Mouse (Mus musculus) MEL (cell line): ENCODE results near the gene Eif1. TPM values are rescaled to one million over a fixed set of nuclear protein-coding genes. Genes with fewer than 3 reads are reported as not detected.

ENCODE experiments used
- DNase-seq: peaks from one replicate; pipeline ENCODE4 v3.0.0; 2011; ENCODE audit warnings: low read depth, low spot score
- H3K27ac ChIP-seq: 2 replicates; pipeline ENCODE4 v1.5.1; 2012; ENCODE audit warnings: low read depth, mild to moderate bottlenecking, control low read depth, low read length, moderate library complexity; ENCODE audit not compliant: control insufficient read depth
- H3K27me3 ChIP-seq, 2 experiments: fragments of 150-350 bp in 1 of 2; sonication (generic) in 1 of 2; 2 replicates each; pipeline ENCODE4 v1.6.1; 2012; ENCODE audit warnings: low read length in 2 of 2, mild to moderate bottlenecking in 2 of 2, improper control_type of control experiment in 1 of 2, moderate library complexity in 1 of 2; ENCODE audit not compliant: insufficient read depth in 2 of 2, control insufficient read depth in 1 of 2
- H3K36me3 ChIP-seq, 2 experiments: 2 replicates each; pipeline ENCODE4 v1.6.1; 2012 to 2014; ENCODE audit warnings: low read length in 2 of 2, improper control_type of control experiment in 1 of 2, inconsistent platforms in 1 of 2, mild to moderate bottlenecking in 1 of 2; ENCODE audit not compliant: insufficient read depth in 2 of 2, control insufficient read depth in 1 of 2
- H3K4me1 ChIP-seq, 2 experiments: fragments of 150-350 bp in 1 of 2; sonication (generic) in 1 of 2; 2 replicates each; pipeline ENCODE4 v1.6.1; 2012; ENCODE audit warnings: low read length in 2 of 2, improper control_type of control experiment in 1 of 2, mild to moderate bottlenecking in 1 of 2; ENCODE audit not compliant: insufficient read depth in 2 of 2, control insufficient read depth in 1 of 2
- H3K4me3 ChIP-seq, 2 experiments: fragments of 150-350 bp in 1 of 2; sonication (generic) in 1 of 2; 2 replicates each; pipeline ENCODE4 v1.5.1; 2012; ENCODE audit warnings: low read depth in 2 of 2, low read length in 2 of 2, mild to moderate bottlenecking in 2 of 2, moderate library complexity in 2 of 2, control low read depth in 1 of 2, improper control_type of control experiment in 1 of 2; ENCODE audit not compliant: control insufficient read depth in 1 of 2, insufficient read depth in 1 of 2
- H3K79me2 ChIP-seq: 2 replicates; pipeline ENCODE4 v1.6.1; 2012; ENCODE audit warnings: mild to moderate bottlenecking, low read length, moderate library complexity; ENCODE audit not compliant: control insufficient read depth, poor library complexity, insufficient read depth
- H3K9ac ChIP-seq: 2 replicates; pipeline ENCODE4 v1.6.1; 2012; ENCODE audit warnings: low read depth, mild to moderate bottlenecking, control low read depth, low read length, moderate library complexity; ENCODE audit not compliant: control insufficient read depth, poor library complexity, severe bottlenecking
- H3K9me3 ChIP-seq: fragments of 150-350 bp; sonication (generic); replicated peaks from 2 replicates; pipeline ENCODE4 v1.6.1; 2012; ENCODE audit warnings: mild to moderate bottlenecking, low read length, improper control_type of control experiment, moderate library complexity; ENCODE audit not compliant: insufficient read depth
- CTCF ChIP-seq, 3 experiments: IDR thresholded peaks in 2 of 3; conservative IDR thresholded peaks in 1 of 3; 2 replicates each; pipeline ENCODE4 v1.5.1; 2011 to 2012; ENCODE audit warnings: low read length in 3 of 3, low read depth in 2 of 3, mild to moderate bottlenecking in 2 of 3, improper control_type of control experiment in 1 of 3, inconsistent platforms in 1 of 3, mixed read lengths in 1 of 3, moderate library complexity in 1 of 3; ENCODE audit not compliant: control insufficient read depth in 1 of 3, insufficient read depth in 1 of 3, poor library complexity in 1 of 3, severe bottlenecking in 1 of 3
- E2F4 ChIP-seq: IDR thresholded peaks from 2 replicates; pipeline ENCODE4 v1.6.1; 2011; ENCODE audit warnings: low read depth, low read length, improper control_type of control experiment, borderline replicate concordance
- ELF1 ChIP-seq: IDR thresholded peaks from 2 replicates; pipeline ENCODE4 v1.6.1; 2014; ENCODE audit warnings: low read depth, mild to moderate bottlenecking, inconsistent platforms, low read length, improper control_type of control experiment, moderate library complexity
- ETS1 ChIP-seq: IDR thresholded peaks from 2 replicates; pipeline ENCODE4 v1.6.1; 2012; ENCODE audit warnings: low read depth, mild to moderate bottlenecking, inconsistent platforms, low read length, improper control_type of control experiment, moderate library complexity
- GABPA ChIP-seq: IDR thresholded peaks from 2 replicates; pipeline ENCODE4 v1.6.1; 2012; ENCODE audit warnings: low read depth, mild to moderate bottlenecking, inconsistent platforms, low read length, improper control_type of control experiment, moderate library complexity
- HCFC1 ChIP-seq: IDR thresholded peaks from 2 replicates; pipeline ENCODE4 v1.6.1; 2012; ENCODE audit warnings: low read depth, mild to moderate bottlenecking, inconsistent platforms, low read length, improper control_type of control experiment, moderate library complexity
- KAT2A ChIP-seq: conservative IDR thresholded peaks from 2 replicates; pipeline ENCODE4 v1.6.1; 2012; ENCODE audit warnings: low read depth, low read length, improper control_type of control experiment, inconsistent platforms
- MAFK ChIP-seq: IDR thresholded peaks from 2 replicates; pipeline ENCODE4 v1.6.1; 2011; ENCODE audit warnings: low read depth, mild to moderate bottlenecking, low read length, improper control_type of control experiment, borderline replicate concordance
- MAX ChIP-seq: IDR thresholded peaks from 2 replicates; pipeline ENCODE4 v1.6.1; 2011; ENCODE audit warnings: low read length, improper control_type of control experiment
- MAZ ChIP-seq: IDR thresholded peaks from 2 replicates; pipeline ENCODE4 v1.6.1; 2012; ENCODE audit warnings: low read depth, mild to moderate bottlenecking, inconsistent platforms, low read length, improper control_type of control experiment
- POLR2AphosphoS5 ChIP-seq: IDR thresholded peaks from 2 replicates; pipeline ENCODE4 v1.6.1; 2012; ENCODE audit warnings: low read depth, borderline replicate concordance, mild to moderate bottlenecking, inconsistent platforms, low read length, moderate library complexity, mixed read lengths
- RAD21 ChIP-seq: IDR thresholded peaks from 2 replicates; pipeline ENCODE4 v1.6.1; 2011; ENCODE audit warnings: mild to moderate bottlenecking, low read depth, low read length, improper control_type of control experiment
- RCOR1 ChIP-seq: IDR thresholded peaks from 2 replicates; pipeline ENCODE4 v1.6.1; 2012; ENCODE audit warnings: low read depth, mild to moderate bottlenecking, inconsistent platforms, low read length, improper control_type of control experiment
- SMC3 ChIP-seq: IDR thresholded peaks from 2 replicates; pipeline ENCODE4 v1.6.1; 2011; ENCODE audit warnings: low read depth, low read length, improper control_type of control experiment
- TCF12 ChIP-seq: IDR thresholded peaks from 2 replicates; pipeline ENCODE4 v1.6.1; 2014; ENCODE audit warnings: low read depth, mild to moderate bottlenecking, inconsistent platforms, low read length, improper control_type of control experiment, moderate library complexity
- USF2 ChIP-seq, 2 experiments: IDR thresholded peaks; 2 replicates each; pipeline ENCODE4 v1.6.1; 2011 to 2012; ENCODE audit warnings: improper control_type of control experiment in 2 of 2, low read length in 2 of 2, borderline replicate concordance in 1 of 2, inconsistent platforms in 1 of 2, low read depth in 1 of 2, mild to moderate bottlenecking in 1 of 2; ENCODE audit not compliant: insufficient read depth in 1 of 2
- ZC3H11A ChIP-seq: IDR thresholded peaks from 2 replicates; pipeline ENCODE4 v1.6.1; 2012; ENCODE audit warnings: low read depth, mild to moderate bottlenecking, inconsistent platforms, low read length, improper control_type of control experiment
- ZKSCAN1 ChIP-seq: IDR thresholded peaks from 2 replicates; pipeline ENCODE4 v1.6.1; 2012; ENCODE audit warnings: low read depth, mild to moderate bottlenecking, inconsistent platforms, low read length, improper control_type of control experiment, moderate library complexity
- ZMIZ1 ChIP-seq: IDR thresholded peaks from 2 replicates; pipeline ENCODE4 v1.6.1; 2012; ENCODE audit warnings: low read depth, mild to moderate bottlenecking, inconsistent platforms, low read length, improper control_type of control experiment, moderate library complexity
- ZNF384 ChIP-seq: IDR thresholded peaks from 2 replicates; pipeline ENCODE4 v1.6.1; 2012; ENCODE audit warnings: low read depth, mild to moderate bottlenecking, inconsistent platforms, low read length, improper control_type of control experiment
- polyA plus RNA-seq, 2 experiments: library from polyadenylated mRNA; stranded (reverse) in 1 of 2; unstranded in 1 of 2; fragments of >175 nt in 1 of 2; fragments of >200 nt in 1 of 2; gene quantifications; 2 replicates each; pipeline versions ENCODE4 v1.2.1 to v1.2.4; 2012; ENCODE audit warnings: low replicate concordance in 2 of 2, low read depth in 1 of 2; ENCODE audit not compliant: insufficient read length in 2 of 2, insufficient read depth in 1 of 2, missing spikeins in 1 of 2
- total RNA-seq: library from RNA; depleted of rRNA; stranded (reverse); fragments of 300-350 nt; gene quantifications from 2 replicates; pipeline ENCODE4 v1.2.3, GENCODE M21; 2012

Gene Eif1
- total and polyA plus RNA-seq, 3 experiments: 289 to 926 (median 320) TPM

DNA sequence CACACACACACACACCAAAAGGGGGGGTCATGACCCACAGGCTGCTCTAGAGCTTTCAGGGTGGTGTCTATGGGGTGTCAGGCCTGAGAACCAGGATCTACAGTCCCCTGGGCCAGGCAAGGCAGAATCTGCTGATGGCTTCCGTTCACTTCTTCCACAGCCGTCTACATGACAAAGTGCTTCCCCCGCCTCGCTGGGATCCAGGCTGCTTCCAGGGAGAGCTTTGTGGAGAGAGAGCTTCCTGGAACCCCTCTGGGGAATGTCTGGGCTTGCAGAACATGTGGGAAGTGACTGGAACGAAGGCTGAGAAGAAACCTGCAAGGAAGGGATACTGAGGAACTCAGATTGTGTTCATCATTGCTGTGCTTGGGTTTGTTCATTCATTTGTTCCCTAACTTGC lies 40.9 kb upstream of the Eif1 start:
- Histone ChIP-seq H3K27ac (no peak overlapping the region), H3K27me3 (no peaks in the 10 kb centered on the region), H3K9ac (no peak overlapping the region), H3K36me3 (no peaks in the 10 kb centered on the region), H3K4me1 (no peaks in the 10 kb centered on the region), H3K79me2 (no peaks in the 10 kb centered on the region), H3K4me3 (no peak overlapping the region), H3K9me3 (no peaks in the 10 kb centered on the region)
- TF ChIP-seq GABPA: no peak
- no peak for TF ChIP-seq ETS1
- no peak for TF ChIP-seq KAT2A
- TF ChIP-seq RCOR1: no peak
- TF ChIP-seq MAX: no peak
- TF ChIP-seq E2F4: no peak
- TF ChIP-seq MAZ: no peak
- DNase-seq: no peak

DNA sequence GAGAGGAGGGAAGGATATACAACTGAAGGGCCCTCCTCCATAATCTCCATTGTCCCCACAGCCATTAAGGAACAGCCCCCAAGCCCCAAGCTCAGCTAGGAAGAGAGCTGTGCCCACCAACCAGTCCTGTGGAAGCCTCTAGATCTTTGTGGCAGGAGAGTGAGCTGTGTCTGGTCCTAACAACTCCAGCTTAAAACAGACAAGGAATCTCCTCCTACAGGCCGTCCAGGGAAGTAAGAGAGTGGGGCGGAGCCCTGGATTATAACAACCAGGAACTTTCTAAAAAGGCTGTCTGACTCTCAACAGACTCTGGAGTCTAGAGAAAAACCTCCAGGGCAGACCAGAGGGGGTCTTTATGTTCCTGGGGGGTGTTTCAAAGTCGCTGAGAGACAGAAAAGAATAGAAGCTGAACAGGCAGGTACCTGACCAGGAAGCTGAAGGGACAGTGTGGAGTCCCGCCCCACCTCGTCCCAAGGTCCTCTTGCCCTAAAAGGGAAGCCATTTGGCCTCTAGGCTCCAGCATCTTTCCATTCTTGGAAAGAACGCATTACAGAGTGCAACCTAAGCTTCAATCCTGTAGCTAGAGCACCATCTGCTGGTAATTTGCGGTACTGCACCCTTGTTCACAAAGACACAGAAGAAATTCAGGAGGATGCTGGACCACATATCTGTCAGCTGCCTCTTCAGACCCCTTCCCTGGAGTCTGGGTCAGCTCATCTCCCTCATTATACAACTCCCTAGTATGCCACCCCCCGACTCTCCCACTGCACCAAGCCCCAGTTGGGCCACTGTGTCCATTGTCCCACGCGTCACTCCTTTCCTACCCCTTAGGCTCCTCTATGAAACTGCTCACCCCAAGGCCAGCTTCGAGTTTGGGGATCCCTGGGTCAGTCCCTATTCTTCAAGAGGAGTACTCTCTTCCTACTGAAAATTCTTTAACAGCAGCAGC lies 37.8 kb upstream of the Eif1 start:
- no peaks in the 10 kb centered on the region; a peak in 1 of 4 replicates for H3K27me3 ChIP-seq
- no peaks in the 10 kb centered on the region for H3K9me3 ChIP-seq
- peak; percentile 85 for DNase-seq
- no peaks in the 10 kb centered on the region for H3K79me2 ChIP-seq
- no peaks in the 10 kb centered on the region for H3K4me1 ChIP-seq
- no peak for TF ChIP-seq USF2 (IDR thresholded peaks at IDR 0.05; ENCODE audit: borderline replicate concordance in 1 of 2, insufficient read depth in 1 of 2, low read depth in 1 of 2, low read length in 2 of 2)
- no peak for TF ChIP-seq E2F4
- no peak for TF ChIP-seq ZMIZ1
- TF ChIP-seq ELF1: no peak
- no peak for TF ChIP-seq POLR2AphosphoS5
- TF ChIP-seq MAZ: no peak
- TF ChIP-seq CTCF (IDR thresholded peaks at IDR 0.05 in 2 of 3, conservative IDR thresholded peaks at IDR 0.05 in 1 of 3; ENCODE audit: control insufficient read depth in 1 of 3, insufficient read depth in 1 of 3, low read depth in 2 of 3, low read length in 3 of 3, poor library complexity in 1 of 3, severe bottlenecking in 1 of 3): peak; percentile 74 to 96 (median 95)
- no peak for TF ChIP-seq HCFC1
- TF ChIP-seq RAD21: peak; percentile 95
- no peak for TF ChIP-seq ETS1
- no peak for TF ChIP-seq GABPA
- peak; percentile 88 for TF ChIP-seq SMC3
- TF ChIP-seq ZC3H11A: peak; percentile 83
- no peak for TF ChIP-seq TCF12
- no peak for TF ChIP-seq MAFK
- peak; percentile 21; the same call in 1 of the 2 replicates for TF ChIP-seq ZNF384
- TF ChIP-seq ZKSCAN1: no peak
- no peaks in the 10 kb centered on the region for H3K36me3 ChIP-seq
- H3K4me3 ChIP-seq: no peak overlapping the region
- H3K27ac ChIP-seq: no peak overlapping the region
- H3K9ac ChIP-seq: no peak overlapping the region
